Mouse (Mus musculus) limb, embryonic 13.5 days (tissue): ENCODE measurements around the gene Cenpn. TPM values are rescaled to one million over a fixed set of nuclear protein-coding genes. Genes with fewer than 3 reads are reported as not detected.
A peak's percentile ranks its signal among the peaks of the same experiment; 100 is the strongest.

Experiments
- ATAC-seq: fragments of 200-750 bp; cut with Nextera tagmentation; 2 replicates; pipeline ENCODE4 v1.8.0; 2017; ENCODE audit warnings: low read depth, moderate number of reproducible peaks, moderate TSS enrichment; ENCODE audit not compliant: low FRiP score
- H3K27ac ChIP-seq: fragments of 300-500 bp; sonication (generic); 2 replicates; pipeline ENCODE4 v1.5.1; 2015; ENCODE audit warnings: inconsistent platforms, mild to moderate bottlenecking, moderate library complexity
- H3K27me3 ChIP-seq: fragments of 300-500 bp; sonication (generic); 2 replicates; pipeline ENCODE4 v1.6.1; 2015; ENCODE audit warnings: mild to moderate bottlenecking, inconsistent platforms
- H3K36me3 ChIP-seq: fragments of 300-500 bp; sonication (generic); 2 replicates; pipeline ENCODE4 v1.6.1; 2015; ENCODE audit warnings: inconsistent platforms, mild to moderate bottlenecking, moderate library complexity
- H3K4me1 ChIP-seq: fragments of 300-500 bp; sonication (generic); 2 replicates; pipeline ENCODE4 v1.6.1; 2015; ENCODE audit warnings: inconsistent platforms
- H3K4me2 ChIP-seq: fragments of 300-500 bp; sonication (generic); replicated peaks from 2 replicates; pipeline ENCODE4 v1.6.1; 2015; ENCODE audit warnings: inconsistent platforms, mild to moderate bottlenecking, moderate library complexity
- H3K4me3 ChIP-seq: fragments of 300-500 bp; sonication (generic); 2 replicates; pipeline ENCODE4 v1.5.1; 2015; ENCODE audit warnings: moderate library complexity, mild to moderate bottlenecking, inconsistent platforms
- H3K9ac ChIP-seq: fragments of 300-500 bp; sonication (generic); 2 replicates; pipeline ENCODE4 v1.6.1; 2015; ENCODE audit warnings: mild to moderate bottlenecking, inconsistent platforms
- H3K9me3 ChIP-seq: fragments of 300-500 bp; sonication (generic); 2 replicates; pipeline ENCODE4 v1.6.1; 2016; ENCODE audit warnings: inconsistent platforms
- WGBS: fragments of 180-500 bp; shearing (Covaris S2); methylation state at CpG from one replicate; pipeline ENCODE4 v1.1.7; 2015; 5-methylcytosine and 5-hydroxymethylcytosine counted together
- polyA plus RNA-seq: library from polyadenylated mRNA; unstranded; fragments of >200 nt; fragmentation: Nextera tagmentation; extraction: Ambion mirVana; gene quantifications from 2 replicates; pipeline ENCODE4 v1.2.1, GENCODE M21; 2015

The Cenpn gene
- polyA plus RNA-seq, 1 experiment from 2014 or later: 41.5 TPM

- under 1% methylated on average over 59 of the region's 62 CpGs for WGBS
Measured at GRCm38 (mm10) chr8:116943555-116944384, 22.2 kb downstream of the Cenpn start.

GRCm38 (mm10) chr8:116944385-116944696 lies 22.8 kb downstream of the Cenpn start:
- Histone ChIP-seq H3K27ac (no peak overlapping the region), H3K4me3 (peak overlapping the region; percentile 95), H3K4me2 (peak overlapping the region; percentile 97), H3K27me3 (no peaks in the 10 kb centered on the region), H3K9ac (peak overlapping the region; percentile 89), H3K36me3 (peaks cover 16% of the 10 kb centered on the region), H3K4me1 (peaks cover 20% of the 10 kb centered on the region), H3K9me3 (no peaks in the 10 kb centered on the region)
- WGBS: 13% methylated on average over 4 of the region's 4 CpGs
- no peak for ATAC-seq

More at GRCm38 (mm10) chr8:116943555-116944384, 22.2 kb downstream of the Cenpn start:
- peak overlapping the region; percentile 97 for H3K4me2 ChIP-seq
- H3K27me3 ChIP-seq: no peaks in the 10 kb centered on the region
- peak overlapping the region; percentile 55; the same call in 1 of the 2 replicates for H3K27ac ChIP-seq
- no peaks in the 10 kb centered on the region for H3K9me3 ChIP-seq
- peak overlapping the region; percentile 89 for H3K9ac ChIP-seq
- H3K4me3 ChIP-seq: peak overlapping the region; percentile 95
- H3K36me3 ChIP-seq: peaks cover 16% of the 10 kb centered on the region
- ATAC-seq: peak; percentile 79
- peaks cover 20% of the 10 kb centered on the region for H3K4me1 ChIP-seq

- 87% methylated on average over 9 of the region's 9 CpGs for WGBS
- Histone ChIP-seq H3K36me3 (peaks cover 16% of the 10 kb centered on the region), H3K9ac (peak overlapping the region; percentile 89), H3K4me3 (no peak overlapping the region), H3K9me3 (no peaks in the 10 kb centered on the region), H3K4me1 (peaks cover 20% of the 10 kb centered on the region), H3K4me2 (peak overlapping the region; percentile 97; the same call in 1 of the 2 replicates), H3K27ac (no peak overlapping the region), H3K27me3 (no peaks in the 10 kb centered on the region)
- ATAC-seq: no peak
Measured at GRCm38 (mm10) chr8:116945169-116945910, 23.8 kb downstream of the Cenpn start.

- H3K36me3 ChIP-seq: peaks cover 7% of the 10 kb centered on the region
- no peaks in the 10 kb centered on the region for H3K9me3 ChIP-seq
- no peak overlapping the region for H3K4me2 ChIP-seq
- 85% methylated on average over 21 of the region's 21 CpGs for WGBS
- ATAC-seq: no peak
- no peak overlapping the region for H3K4me3 ChIP-seq
- no peak overlapping the region for H3K27ac ChIP-seq
- H3K27me3 ChIP-seq: no peaks in the 10 kb centered on the region
- H3K9ac ChIP-seq: peak overlapping the region; percentile 53; the same call in 1 of the 2 replicates
- H3K4me1 ChIP-seq: peaks cover 24% of the 10 kb centered on the region
Measured at GRCm38 (mm10) chr8:116946268-116946838, 24.8 kb downstream of the Cenpn start.

GRCm38 (mm10) chr8:116946851-116947250 lies 25.3 kb downstream of the Cenpn start:
- H3K4me3 ChIP-seq: no peak overlapping the region

GRCm38 (mm10) chr8:116947589-116947988 lies 26.1 kb downstream of the Cenpn start:
- H3K4me3 ChIP-seq: no peak overlapping the region
- no peak overlapping the region for H3K4me2 ChIP-seq
- peaks cover 27% of the 10 kb centered on the region for H3K4me1 ChIP-seq
- H3K9ac ChIP-seq: no peak overlapping the region
- H3K9me3 ChIP-seq: no peaks in the 10 kb centered on the region
- no peaks in the 10 kb centered on the region for H3K27me3 ChIP-seq
- peaks cover 7% of the 10 kb centered on the region for H3K36me3 ChIP-seq
- no peak overlapping the region for H3K27ac ChIP-seq
- WGBS: 93% methylated on average over 7 of the region's 7 CpGs
- no peak for ATAC-seq

More at GRCm38 (mm10) chr8:116946851-116947250, 25.3 kb downstream of the Cenpn start:
- H3K36me3 ChIP-seq: peaks cover 7% of the 10 kb centered on the region
- no peak for ATAC-seq
- H3K27ac ChIP-seq: no peak overlapping the region
- no peaks in the 10 kb centered on the region for H3K9me3 ChIP-seq
- H3K4me1 ChIP-seq: peaks cover 25% of the 10 kb centered on the region
- no peak overlapping the region for H3K4me2 ChIP-seq
- H3K27me3 ChIP-seq: no peaks in the 10 kb centered on the region
- WGBS: 88% methylated on average over 6 of the region's 6 CpGs
- no peak overlapping the region for H3K9ac ChIP-seq

- no peak; the same call in 1 of the 2 replicates for ATAC-seq
- 44% methylated on average over 5 of the region's 5 CpGs for WGBS
Measured at GRCm38 (mm10) chr8:116951369-116951768, 29.8 kb downstream of the Cenpn start.

GRCm38 (mm10) chr8:116951778-116952177 lies 30.2 kb downstream of the Cenpn start:
- ATAC-seq: no peak
- Histone ChIP-seq H3K27ac (no peak overlapping the region), H3K4me2 (no peak overlapping the region), H3K36me3 (peaks cover 43% of the 10 kb centered on the region), H3K9me3 (no peaks in the 10 kb centered on the region), H3K4me1 (peaks cover 7% of the 10 kb centered on the region), H3K4me3 (no peak overlapping the region), H3K9ac (no peak overlapping the region), H3K27me3 (no peaks in the 10 kb centered on the region)
- 97% methylated on average over 2 of the region's 2 CpGs for WGBS

More at GRCm38 (mm10) chr8:116951369-116951768, 29.8 kb downstream of the Cenpn start:
- H3K9me3 ChIP-seq: no peaks in the 10 kb centered on the region
- H3K27me3 ChIP-seq: no peaks in the 10 kb centered on the region
- no peak overlapping the region for H3K27ac ChIP-seq
- no peak overlapping the region for H3K9ac ChIP-seq
- H3K4me3 ChIP-seq: no peak overlapping the region
- H3K4me2 ChIP-seq: no peak overlapping the region
- peaks cover 7% of the 10 kb centered on the region for H3K4me1 ChIP-seq
- H3K36me3 ChIP-seq: peaks cover 39% of the 10 kb centered on the region

GRCm38 (mm10) chr8:116952428-116952827 lies 30.9 kb downstream of the Cenpn start:
- no peaks in the 10 kb centered on the region for H3K27me3 ChIP-seq
- no peak overlapping the region for H3K4me3 ChIP-seq
- no peak overlapping the region for H3K9ac ChIP-seq
- H3K27ac ChIP-seq: no peak overlapping the region
- H3K4me2 ChIP-seq: no peak overlapping the region
- peaks cover 7% of the 10 kb centered on the region for H3K4me1 ChIP-seq
- no peak for ATAC-seq
- H3K36me3 ChIP-seq: peaks cover 50% of the 10 kb centered on the region
- no peaks in the 10 kb centered on the region for H3K9me3 ChIP-seq
- WGBS: 85% methylated on average over 8 of the region's 8 CpGs

GRCm38 (mm10) chr8:116954415-116954814 lies 32.9 kb downstream of the Cenpn start:
- H3K4me2 ChIP-seq: no peak overlapping the region
- H3K9ac ChIP-seq: no peak overlapping the region
- ATAC-seq: no peak
- no peak overlapping the region for H3K27ac ChIP-seq
- peaks cover 67% of the 10 kb centered on the region for H3K36me3 ChIP-seq
- 96% methylated on average over 9 of the region's 9 CpGs for WGBS
- no peak overlapping the region for H3K4me3 ChIP-seq
- H3K27me3 ChIP-seq: no peaks in the 10 kb centered on the region
- peaks cover 7% of the 10 kb centered on the region for H3K4me1 ChIP-seq
- H3K9me3 ChIP-seq: no peaks in the 10 kb centered on the region

- 87% methylated on average over 6 of the region's 6 CpGs for WGBS
- Histone ChIP-seq H3K27ac (no peak overlapping the region), H3K9ac (no peak overlapping the region), H3K27me3 (no peaks in the 10 kb centered on the region), H3K9me3 (no peaks in the 10 kb centered on the region), H3K36me3 (no peaks in the 10 kb centered on the region), H3K4me2 (no peak overlapping the region), H3K4me3 (no peak overlapping the region), H3K4me1 (no peaks in the 10 kb centered on the region)
- no peak for ATAC-seq
Measured at GRCm38 (mm10) chr8:116969531-116969930, 48.0 kb downstream of the Cenpn start.

- H3K4me1 ChIP-seq: peaks cover 17% of the 10 kb centered on the region
- no peak overlapping the region for H3K4me3 ChIP-seq
- H3K9me3 ChIP-seq: no peaks in the 10 kb centered on the region
- no peaks in the 10 kb centered on the region for H3K27me3 ChIP-seq
- H3K36me3 ChIP-seq: no peaks in the 10 kb centered on the region
- H3K27ac ChIP-seq: no peak overlapping the region
- peak overlapping the region; percentile 7; the same call in 1 of the 2 replicates for H3K4me2 ChIP-seq
- 0 out of 2 replicates have a peak overlapping the region, but pooled peaks have one; percentile 4 for H3K9ac ChIP-seq
- WGBS: 30% methylated on average over 5 of the region's 5 CpGs
- ATAC-seq: no peak
Measured at GRCm38 (mm10) chr8:116975066-116975465, 53.5 kb downstream of the Cenpn start.
